Mouse (Mus musculus): ENCODE results near the gene Hrk.

- TF ChIP-seq POLR2A (IDR thresholded peaks at IDR 0.05; ENCODE audit: borderline replicate concordance, extremely low read depth, insufficient read depth, insufficient read length, poor library complexity, severe bottlenecking) (no peak), CTCF (IDR thresholded peaks at IDR 0.05; ENCODE audit: borderline replicate concordance, extremely low read depth, insufficient read depth, insufficient read length) (no peak)
Observed at GRCm38 (mm10) chr5:118205852-118206251, 41.4 kb downstream of the Hrk start.

Measured in brain, embryonic 14.5 days (tissue).